Mouse (Mus musculus): ENCODE results near the gene Ube2o. TPM values are rescaled to one million over a fixed set of nuclear protein-coding genes. Genes with fewer than 3 reads are reported as not detected.

Ube2o gene
- polyA plus RNA-seq, 1 experiment from 2014 or later, result 4.8 TPM

DNA sequence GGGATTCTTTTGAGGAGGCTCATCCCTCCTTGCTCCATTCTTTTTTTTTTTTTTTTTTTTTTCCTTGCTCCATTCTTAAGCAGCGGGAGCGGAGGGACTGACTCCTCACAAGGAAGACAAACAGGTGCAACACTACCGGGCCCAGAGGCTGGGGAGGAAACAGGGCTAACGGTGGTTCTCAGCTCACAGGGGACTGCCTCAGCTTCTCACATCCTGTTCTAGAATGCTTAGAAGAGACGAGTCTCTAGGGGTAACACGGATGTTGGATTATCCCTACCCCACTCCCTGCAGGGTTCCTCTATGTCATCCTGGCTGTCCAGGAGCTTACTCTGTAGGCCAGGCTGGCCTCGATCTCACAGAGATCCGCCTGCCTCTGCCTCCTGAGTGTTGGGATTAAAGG lies 8.3 kb upstream of the Ube2o start:
- H3K27me3 ChIP-seq (ENCODE audit: control insufficient read depth, insufficient read depth, low read length), result no peaks in the 10 kb centered on the region
- H3K36me3 ChIP-seq (ENCODE audit: control insufficient read depth, insufficient read depth, low read length), result no peaks in the 10 kb centered on the region
- H3K9me3 ChIP-seq (replicated peaks; ENCODE audit: control insufficient read depth, low read length), result no peaks in the 10 kb centered on the region
- ATAC-seq (ENCODE audit: insufficient read depth, low FRiP score), result no peak
- 65% methylated on average over 8 of the region's 8 CpGs for WGBS
- H3K9ac ChIP-seq (ENCODE audit: low read length), result no peak overlapping the region
- H3K4me1 ChIP-seq (ENCODE audit: control insufficient read depth, insufficient read depth, low read length), result no peaks in the 10 kb centered on the region
- H3K4me2 ChIP-seq (ENCODE audit: low read depth, low read length), result no peak overlapping the region
- no peak overlapping the region for H3K27ac ChIP-seq (ENCODE audit: low read length)
- H3K4me3 ChIP-seq (replicated peaks; ENCODE audit: low read length), result no peak overlapping the region

DNA sequence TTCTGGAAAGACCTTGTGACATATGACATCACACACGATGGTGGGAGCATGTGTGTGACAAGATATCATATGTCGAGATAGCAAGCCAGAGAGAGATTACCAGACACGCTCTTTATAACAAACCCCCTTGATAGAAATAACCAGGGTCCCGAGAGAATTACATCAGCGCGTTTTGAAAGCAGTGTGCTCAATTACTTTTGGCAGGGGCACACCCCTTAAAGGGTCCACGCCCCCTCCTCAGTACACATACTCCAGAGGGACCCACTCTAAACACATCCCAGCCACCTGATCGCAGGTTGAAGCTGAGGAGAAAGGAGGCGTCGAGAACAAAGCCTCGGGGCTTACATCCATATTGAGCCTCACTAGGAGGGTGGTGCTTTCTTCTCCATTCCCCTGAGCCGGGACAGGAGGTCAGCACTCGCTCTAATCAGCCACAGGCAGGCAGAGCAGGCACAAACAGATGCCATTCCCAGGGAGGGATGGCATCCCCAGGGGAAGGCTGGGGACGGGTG lies 7.8 kb upstream of the Ube2o start:
- Histone ChIP-seq H3K27ac (ENCODE audit: low read length) (no peak overlapping the region), H3K4me3 (replicated peaks; ENCODE audit: low read length) (no peak overlapping the region), H3K36me3 (ENCODE audit: control insufficient read depth, insufficient read depth, low read length) (no peaks in the 10 kb centered on the region), H3K9ac (ENCODE audit: low read length) (no peak overlapping the region), H3K4me1 (ENCODE audit: control insufficient read depth, insufficient read depth, low read length) (no peaks in the 10 kb centered on the region), H3K9me3 (replicated peaks; ENCODE audit: control insufficient read depth, low read length) (no peaks in the 10 kb centered on the region), H3K27me3 (ENCODE audit: control insufficient read depth, insufficient read depth, low read length) (no peaks in the 10 kb centered on the region), H3K4me2 (ENCODE audit: low read depth, low read length) (no peak overlapping the region)
- ATAC-seq (ENCODE audit: insufficient read depth, low FRiP score), result no peak
- WGBS, result 24% methylated on average over 14 of the region's 14 CpGs

DNA sequence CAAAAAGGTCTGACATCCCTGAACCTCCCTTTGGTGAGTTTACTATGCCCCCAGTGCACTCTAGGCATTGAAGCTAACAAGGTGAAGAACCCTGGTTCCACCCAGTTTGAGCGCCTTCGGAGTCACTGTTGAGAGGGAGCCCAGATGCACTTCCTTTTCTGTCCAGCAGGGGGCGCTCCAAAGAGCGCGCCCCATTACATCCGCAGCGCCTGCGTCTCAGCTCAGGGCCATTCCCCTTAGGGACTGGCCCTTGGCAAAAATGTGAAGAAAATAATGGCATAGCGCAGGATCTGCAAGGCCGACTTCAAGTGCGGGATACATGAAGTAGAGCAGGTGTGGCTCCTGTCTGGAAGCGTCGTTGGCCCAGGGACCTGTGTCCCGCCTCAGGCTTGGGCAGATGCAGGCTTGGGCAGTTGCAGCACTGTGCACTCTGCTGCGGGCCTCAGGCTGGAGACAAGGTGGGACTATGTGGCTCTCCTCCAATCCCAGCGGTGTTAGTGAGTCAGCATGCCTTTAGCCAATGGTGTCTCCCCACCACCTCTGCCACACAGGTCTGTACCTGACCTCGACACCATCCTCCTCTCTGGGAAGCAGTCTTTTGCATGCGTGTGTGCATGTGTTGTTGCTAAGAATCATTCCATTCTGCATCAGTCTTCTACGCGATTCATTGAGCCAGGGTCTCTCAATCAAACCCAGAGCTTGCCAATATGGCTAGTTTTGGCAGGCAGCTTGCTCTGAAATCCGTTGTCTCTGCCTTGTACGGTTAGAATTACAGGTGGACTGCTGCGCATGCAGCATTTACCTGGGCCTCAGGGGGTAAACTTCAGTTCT lies 5.8 kb upstream of the Ube2o start:
- Histone ChIP-seq H3K4me2 (ENCODE audit: low read depth, low read length) (no peak overlapping the region), H3K9ac (ENCODE audit: low read length) (no peak overlapping the region), H3K4me1 (ENCODE audit: control insufficient read depth, insufficient read depth, low read length) (no peaks in the 10 kb centered on the region), H3K27me3 (ENCODE audit: control insufficient read depth, insufficient read depth, low read length) (no peaks in the 10 kb centered on the region), H3K9me3 (replicated peaks; ENCODE audit: control insufficient read depth, low read length) (no peaks in the 10 kb centered on the region), H3K36me3 (ENCODE audit: control insufficient read depth, insufficient read depth, low read length) (no peaks in the 10 kb centered on the region), H3K27ac (ENCODE audit: low read length) (no peak overlapping the region), H3K4me3 (replicated peaks; ENCODE audit: low read length) (no peak overlapping the region)
- WGBS, result 23% methylated on average over 23 of the region's 23 CpGs
- peak; percentile 66; the same call in 1 of the 2 replicates for ATAC-seq (ENCODE audit: insufficient read depth, low FRiP score)

DNA sequence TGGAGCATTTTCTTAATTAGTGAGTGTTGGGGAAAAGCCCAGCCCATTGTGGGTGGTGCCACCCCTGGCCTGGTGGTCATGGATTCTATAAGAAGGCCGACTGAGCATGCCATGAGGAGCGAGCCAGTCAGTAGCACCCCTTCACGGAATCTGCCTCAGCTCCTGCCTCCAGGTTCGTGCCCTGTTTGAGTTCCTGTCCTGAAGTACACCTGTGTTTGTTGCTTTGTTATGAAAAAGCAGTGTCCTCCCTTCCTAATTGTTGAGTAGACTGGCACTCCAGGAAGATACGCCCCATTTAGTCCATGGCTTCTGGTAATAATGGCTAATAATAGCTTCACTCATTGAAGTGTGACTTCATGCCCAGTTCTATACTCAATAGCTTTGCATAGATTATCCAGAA lies 5.1 kb upstream of the Ube2o start, which contains the start of gene Aanat:
Gene Aanat, plus strand, starts transcription at position 123 of the 400 bp plus-strand sequence.
- no peak for ATAC-seq (ENCODE audit: insufficient read depth, low FRiP score)
- no peaks in the 10 kb centered on the region for H3K36me3 ChIP-seq (ENCODE audit: control insufficient read depth, insufficient read depth, low read length)
- H3K4me3 ChIP-seq (replicated peaks; ENCODE audit: low read length), result no peak within 1 kb of the TSS

DNA sequence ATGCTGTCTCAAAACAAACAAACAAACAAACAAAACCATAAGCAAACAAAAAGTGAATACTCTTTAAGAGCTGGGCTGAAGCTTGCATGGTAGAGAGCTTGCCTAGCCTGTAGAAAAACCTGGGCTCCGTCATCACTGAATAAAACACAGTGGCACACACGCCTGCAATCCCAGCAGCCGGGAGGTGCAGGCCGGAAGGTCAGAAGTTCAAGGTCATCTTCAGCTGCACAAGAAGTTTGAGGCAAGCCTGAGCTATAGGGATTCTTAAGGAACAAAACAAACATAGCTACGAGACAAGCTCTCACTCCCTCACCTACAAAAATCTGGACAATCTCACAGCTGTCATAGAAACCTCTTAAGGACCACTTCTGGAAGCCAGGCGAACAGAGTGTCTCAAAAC lies 4.4 kb upstream of the Ube2o start:
- Histone ChIP-seq H3K4me3 (replicated peaks; ENCODE audit: low read length) (no peak overlapping the region), H3K27ac (ENCODE audit: low read length) (no peak overlapping the region), H3K27me3 (ENCODE audit: control insufficient read depth, insufficient read depth, low read length) (no peaks in the 10 kb centered on the region), H3K4me1 (ENCODE audit: control insufficient read depth, insufficient read depth, low read length) (no peaks in the 10 kb centered on the region), H3K4me2 (ENCODE audit: low read depth, low read length) (no peak overlapping the region), H3K9ac (ENCODE audit: low read length) (no peak overlapping the region), H3K36me3 (ENCODE audit: control insufficient read depth, insufficient read depth, low read length) (no peaks in the 10 kb centered on the region), H3K9me3 (replicated peaks; ENCODE audit: control insufficient read depth, low read length) (no peaks in the 10 kb centered on the region)
- ATAC-seq (ENCODE audit: insufficient read depth, low FRiP score), result no peak
- WGBS, result 62% methylated on average over 6 of the region's 6 CpGs

More for the DNA sequence above, 5.1 kb upstream of the Ube2o start, which contains the start of gene Aanat:
- Histone ChIP-seq H3K4me2 (ENCODE audit: low read depth, low read length) (no peak within 1 kb of the TSS), H3K9me3 (replicated peaks; ENCODE audit: control insufficient read depth, low read length) (no peaks in the 10 kb centered on the region), H3K9ac (ENCODE audit: low read length) (no peak within 1 kb of the TSS), H3K27ac (ENCODE audit: low read length) (no peak within 1 kb of the TSS), H3K27me3 (ENCODE audit: control insufficient read depth, insufficient read depth, low read length) (no peaks in the 10 kb centered on the region), H3K4me1 (ENCODE audit: control insufficient read depth, insufficient read depth, low read length) (no peaks in the 10 kb centered on the region)
- WGBS, result 65% methylated on average over 5 of the region's 5 CpGs

DNA sequence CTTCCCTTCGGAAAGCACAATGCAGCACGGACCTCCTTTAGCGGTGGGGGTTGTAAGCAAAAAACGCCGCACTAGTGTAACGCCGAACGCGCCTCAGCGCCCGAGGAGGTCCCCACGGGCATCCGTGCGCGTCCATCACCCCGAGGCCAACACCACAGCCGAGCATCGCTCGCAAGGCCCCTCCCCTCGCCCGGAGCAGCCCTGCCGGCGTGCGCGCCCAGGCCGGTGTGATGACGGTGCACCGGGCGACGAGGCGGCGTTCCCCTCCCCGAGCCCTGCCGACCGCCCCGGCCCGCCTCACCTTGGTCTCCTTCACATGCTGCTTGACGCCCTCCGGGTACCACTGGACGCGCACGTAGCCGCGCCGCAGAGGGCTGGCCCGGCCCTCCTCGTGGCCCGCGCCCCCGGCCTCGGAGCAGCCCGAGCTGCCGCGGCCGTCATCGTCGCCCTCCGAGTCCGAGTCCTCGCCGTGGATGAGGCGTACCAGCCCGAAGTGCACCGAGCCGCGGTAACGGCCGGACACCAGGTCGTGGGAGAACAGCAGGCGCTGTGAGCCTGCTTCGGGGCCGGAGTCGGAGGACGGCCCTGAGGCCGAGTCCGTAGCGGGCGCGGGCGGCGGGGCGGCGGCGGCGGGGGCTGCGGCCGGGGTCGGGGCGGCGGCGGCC lies 404 bp downstream of the Ube2o start:
- Histone ChIP-seq H3K4me1 (ENCODE audit: control insufficient read depth, insufficient read depth, low read length) (peaks cover 19% of the 10 kb centered on the region; the same call in 1 of the 2 replicates), H3K27ac (ENCODE audit: low read length) (peak overlapping the region; percentile 43), H3K4me3 (replicated peaks; ENCODE audit: low read length) (peak overlapping the region; percentile 94), H3K9me3 (replicated peaks; ENCODE audit: control insufficient read depth, low read length) (no peaks in the 10 kb centered on the region), H3K9ac (ENCODE audit: low read length) (peak overlapping the region; percentile 81), H3K27me3 (ENCODE audit: control insufficient read depth, insufficient read depth, low read length) (no peaks in the 10 kb centered on the region), H3K4me2 (ENCODE audit: low read depth, low read length) (peak overlapping the region; percentile 89), H3K36me3 (ENCODE audit: control insufficient read depth, insufficient read depth, low read length) (no peaks in the 10 kb centered on the region)
- under 1% methylated on average over 90 of the region's 91 CpGs for WGBS
- ATAC-seq (ENCODE audit: insufficient read depth, low FRiP score), result peak; percentile 66

- H3K4me1 ChIP-seq (ENCODE audit: control insufficient read depth, insufficient read depth, low read length), result peaks cover 19% of the 10 kb centered on the region; the same call in 1 of the 2 replicates
- no peaks in the 10 kb centered on the region for H3K9me3 ChIP-seq (replicated peaks; ENCODE audit: control insufficient read depth, low read length)
- peak overlapping the region; percentile 81 for H3K9ac ChIP-seq (ENCODE audit: low read length)
- H3K27ac ChIP-seq (ENCODE audit: low read length), result no peak overlapping the region
- peak overlapping the region; percentile 94 for H3K4me3 ChIP-seq (replicated peaks; ENCODE audit: low read length)
- H3K36me3 ChIP-seq (ENCODE audit: control insufficient read depth, insufficient read depth, low read length), result no peaks in the 10 kb centered on the region
- no peak for ATAC-seq (ENCODE audit: insufficient read depth, low FRiP score)
- WGBS, result 24% methylated on average over 10 of the region's 10 CpGs
- H3K27me3 ChIP-seq (ENCODE audit: control insufficient read depth, insufficient read depth, low read length), result no peaks in the 10 kb centered on the region
- peak overlapping the region; percentile 89 for H3K4me2 ChIP-seq (ENCODE audit: low read depth, low read length)
Observed at GRCm38 (mm10) chr11:116580031-116580652, 1.1 kb downstream of the Ube2o start.

- Histone ChIP-seq H3K27ac (ENCODE audit: low read length) (no peak overlapping the region), H3K4me2 (ENCODE audit: low read depth, low read length) (no peak overlapping the region), H3K36me3 (ENCODE audit: control insufficient read depth, insufficient read depth, low read length) (no peaks in the 10 kb centered on the region), H3K4me3 (replicated peaks; ENCODE audit: low read length) (no peak overlapping the region), H3K4me1 (ENCODE audit: control insufficient read depth, insufficient read depth, low read length) (peaks cover 19% of the 10 kb centered on the region; the same call in 1 of the 2 replicates), H3K9me3 (replicated peaks; ENCODE audit: control insufficient read depth, low read length) (no peaks in the 10 kb centered on the region), H3K27me3 (ENCODE audit: control insufficient read depth, insufficient read depth, low read length) (no peaks in the 10 kb centered on the region), H3K9ac (ENCODE audit: low read length) (no peak overlapping the region)
- WGBS, result 96% methylated on average over 3 of the region's 3 CpGs
- ATAC-seq (ENCODE audit: insufficient read depth, low FRiP score), result no peak
Observed at GRCm38 (mm10) chr11:116579280-116579679, 2.0 kb downstream of the Ube2o start.

GRCm38 (mm10) chr11:116575396-116575795 lies 5.9 kb downstream of the Ube2o start:
- Histone ChIP-seq H3K4me1 (ENCODE audit: control insufficient read depth, insufficient read depth, low read length) (peaks cover 31% of the 10 kb centered on the region), H3K27me3 (ENCODE audit: control insufficient read depth, insufficient read depth, low read length) (no peaks in the 10 kb centered on the region), H3K4me2 (ENCODE audit: low read depth, low read length) (no peak overlapping the region), H3K9ac (ENCODE audit: low read length) (no peak overlapping the region), H3K36me3 (ENCODE audit: control insufficient read depth, insufficient read depth, low read length) (no peaks in the 10 kb centered on the region), H3K4me3 (replicated peaks; ENCODE audit: low read length) (no peak overlapping the region), H3K9me3 (replicated peaks; ENCODE audit: control insufficient read depth, low read length) (no peaks in the 10 kb centered on the region), H3K27ac (ENCODE audit: low read length) (no peak overlapping the region)
- WGBS, result 80% methylated on average over 2 of the region's 2 CpGs
- ATAC-seq (ENCODE audit: insufficient read depth, low FRiP score), result no peak
